Mouse (Mus musculus) lung, embryonic 14.5 days (tissue): Measurements from ENCODE around the gene Atl1. TPM values are rescaled to one million over a fixed set of nuclear protein-coding genes. Genes with fewer than 3 reads are reported as not detected.

Experiments
- ATAC-seq: fragments of 200-750 bp; cut with Nextera tagmentation; 2 replicates; pipeline ENCODE4 v1.8.0; 2017; ENCODE audit warnings: mild to moderate bottlenecking, moderate TSS enrichment, moderate library complexity; ENCODE audit not compliant: insufficient read depth
- DNase-seq: peaks from one replicate; pipeline ENCODE4 v3.0.0-alpha.2; 2015
- H3K27ac ChIP-seq: fragments of 300-500 bp; sonication (generic); 2 replicates; pipeline ENCODE4 v1.5.1; 2014; ENCODE audit warnings: low read depth, mild to moderate bottlenecking, moderate library complexity
- H3K27me3 ChIP-seq: fragments of 300-500 bp; sonication (generic); 2 replicates; pipeline ENCODE4 v1.6.1; 2014; ENCODE audit warnings: low read length, control low read depth; ENCODE audit not compliant: insufficient read depth
- H3K36me3 ChIP-seq: fragments of 300-500 bp; sonication (generic); 2 replicates; pipeline ENCODE4 v1.6.1; 2014; ENCODE audit warnings: control low read depth; ENCODE audit not compliant: insufficient read depth
- H3K4me1 ChIP-seq: fragments of 300-500 bp; sonication (generic); 2 replicates; pipeline ENCODE4 v1.6.1; 2014; ENCODE audit warnings: antibody characterized with exemption, control low read depth; ENCODE audit not compliant: insufficient read depth
- H3K4me2 ChIP-seq: fragments of 300-500 bp; sonication (generic); 2 replicates; pipeline ENCODE4 v1.6.1; 2014; ENCODE audit warnings: mild to moderate bottlenecking
- H3K4me3 ChIP-seq: fragments of 300-500 bp; sonication (generic); 2 replicates; pipeline ENCODE4 v1.5.1; 2014; ENCODE audit warnings: low read depth, low read length
- H3K9ac ChIP-seq: fragments of 300-500 bp; sonication (generic); 2 replicates; pipeline ENCODE4 v1.6.1; 2014
- H3K9me3 ChIP-seq: fragments of 300-500 bp; sonication (generic); 2 replicates; pipeline ENCODE4 v1.6.1; 2016; ENCODE audit warnings: low read depth, low read length, control low read depth
- CTCF ChIP-seq: IDR thresholded peaks from 2 replicates; pipeline ENCODE4 v1.5.1; 2016; ENCODE audit warnings: antibody characterized with exemption, low read depth
- WGBS: fragments of 180-500 bp; shearing (Covaris S2); extraction: QIAGEN DNeasy Blood & Tissue Kit; methylation state at CpG from one replicate; pipeline ENCODE4 v1.1.7; 2014; 5-methylcytosine and 5-hydroxymethylcytosine counted together
- polyA plus RNA-seq: library from polyadenylated mRNA; unstranded; fragments of >200 nt; fragmentation: Nextera tagmentation; extraction: Ambion mirVana; gene quantifications from 2 replicates; pipeline ENCODE4 v1.2.1, GENCODE M21; 2014

Atl1 gene
- polyA plus RNA-seq, 1 experiment from 2014 or later = 3.2 TPM

DNA sequence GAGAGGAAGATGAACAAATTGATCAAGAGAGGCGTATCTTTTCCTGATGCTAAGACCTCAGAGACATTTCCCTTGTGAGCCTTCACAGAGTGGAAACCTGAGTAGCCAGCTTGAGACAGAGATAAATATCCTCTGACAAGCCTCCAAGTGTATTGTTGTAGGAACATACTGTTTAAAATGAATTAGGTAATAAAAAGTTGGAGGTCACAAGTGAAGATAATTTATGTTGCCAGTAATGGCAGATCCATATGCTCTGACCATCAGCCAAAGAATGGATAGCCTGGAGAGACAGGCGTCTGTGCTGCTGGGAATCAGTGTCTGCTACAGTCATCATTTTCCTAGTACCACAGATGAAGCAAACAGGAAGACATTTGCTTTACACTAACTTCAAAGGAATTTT is 2.6 kb downstream of the Atl1 start:
- H3K36me3 ChIP-seq = no peaks in the 10 kb centered on the region
- H3K27me3 ChIP-seq = no peaks in the 10 kb centered on the region
- WGBS = 32% methylated on average over 2 of the region's 2 CpGs
- no peak for TF ChIP-seq CTCF
- H3K4me1 ChIP-seq = no peaks in the 10 kb centered on the region; the same call in 1 of the 2 replicates
- H3K9me3 ChIP-seq = no peaks in the 10 kb centered on the region
- H3K4me3 ChIP-seq = no peak overlapping the region
- H3K27ac ChIP-seq = peak overlapping the region; percentile 36; the same call in 1 of the 2 replicates
- peak; percentile 33 for DNase-seq
- no peak for ATAC-seq
- H3K4me2 ChIP-seq = no peak overlapping the region
- H3K9ac ChIP-seq = no peak overlapping the region

DNA sequence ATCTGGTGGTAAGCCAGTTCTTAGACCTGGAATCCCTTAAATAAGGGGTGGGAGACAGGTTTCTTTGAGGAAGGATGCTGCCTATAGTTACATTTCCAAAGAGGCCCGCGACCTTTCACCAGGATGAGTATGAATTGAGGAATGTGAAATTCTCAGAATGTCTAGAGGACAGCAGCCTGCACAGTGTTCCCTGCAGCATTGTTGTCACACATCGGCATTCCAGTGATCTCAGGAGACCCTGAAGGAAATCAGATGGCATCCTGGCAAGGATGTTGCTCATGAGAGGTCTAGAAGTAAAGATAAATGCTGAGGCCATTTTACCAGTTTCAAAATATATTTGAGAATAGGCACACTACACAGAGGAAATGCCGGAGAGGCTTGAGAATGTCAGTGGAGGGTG is 5.7 kb downstream of the Atl1 start:
- no peak overlapping the region for H3K9ac ChIP-seq
- H3K36me3 ChIP-seq = no peaks in the 10 kb centered on the region
- no peaks in the 10 kb centered on the region for H3K4me1 ChIP-seq
- 79% methylated on average over 4 of the region's 4 CpGs for WGBS
- ATAC-seq (no peak), DNase-seq (no peak)
- no peak overlapping the region for H3K4me3 ChIP-seq
- no peaks in the 10 kb centered on the region for H3K9me3 ChIP-seq
- no peak overlapping the region for H3K27ac ChIP-seq
- H3K27me3 ChIP-seq = no peaks in the 10 kb centered on the region
- no peak for TF ChIP-seq CTCF
- no peak overlapping the region for H3K4me2 ChIP-seq

DNA sequence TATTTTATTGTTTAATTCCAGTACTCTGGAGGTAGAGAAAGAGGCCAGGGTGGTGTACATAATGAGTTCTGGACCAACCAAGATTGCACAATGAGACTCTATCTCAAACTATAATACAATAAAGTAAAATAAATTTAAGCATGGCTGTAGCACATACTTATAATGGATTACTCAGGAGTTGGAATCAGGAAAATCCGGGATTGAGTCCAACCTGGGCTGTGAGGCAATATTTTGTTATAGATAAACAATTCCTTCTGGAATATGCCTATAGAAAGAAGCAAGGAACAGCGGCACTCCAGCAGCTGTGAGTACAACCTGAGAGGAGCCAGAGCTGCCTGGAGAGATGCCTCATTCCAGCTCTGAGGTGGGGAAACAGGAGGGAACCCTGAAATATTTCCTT is 12.6 kb downstream of the Atl1 start:
- ATAC-seq (no peak), DNase-seq (no peak)
- Histone ChIP-seq H3K4me1 (peaks cover 4% of the 10 kb centered on the region; the same call in 1 of the 2 replicates), H3K27ac (no peak overlapping the region), H3K4me3 (no peak overlapping the region), H3K9ac (no peak overlapping the region), H3K36me3 (no peaks in the 10 kb centered on the region), H3K27me3 (0 out of 2 replicates have a peak, but pooled peaks cover 5% of the 10 kb centered on the region), H3K4me2 (no peak overlapping the region), H3K9me3 (no peaks in the 10 kb centered on the region)
- TF ChIP-seq CTCF = no peak
- WGBS = 50% methylated on average over 2 of the region's 2 CpGs

DNA sequence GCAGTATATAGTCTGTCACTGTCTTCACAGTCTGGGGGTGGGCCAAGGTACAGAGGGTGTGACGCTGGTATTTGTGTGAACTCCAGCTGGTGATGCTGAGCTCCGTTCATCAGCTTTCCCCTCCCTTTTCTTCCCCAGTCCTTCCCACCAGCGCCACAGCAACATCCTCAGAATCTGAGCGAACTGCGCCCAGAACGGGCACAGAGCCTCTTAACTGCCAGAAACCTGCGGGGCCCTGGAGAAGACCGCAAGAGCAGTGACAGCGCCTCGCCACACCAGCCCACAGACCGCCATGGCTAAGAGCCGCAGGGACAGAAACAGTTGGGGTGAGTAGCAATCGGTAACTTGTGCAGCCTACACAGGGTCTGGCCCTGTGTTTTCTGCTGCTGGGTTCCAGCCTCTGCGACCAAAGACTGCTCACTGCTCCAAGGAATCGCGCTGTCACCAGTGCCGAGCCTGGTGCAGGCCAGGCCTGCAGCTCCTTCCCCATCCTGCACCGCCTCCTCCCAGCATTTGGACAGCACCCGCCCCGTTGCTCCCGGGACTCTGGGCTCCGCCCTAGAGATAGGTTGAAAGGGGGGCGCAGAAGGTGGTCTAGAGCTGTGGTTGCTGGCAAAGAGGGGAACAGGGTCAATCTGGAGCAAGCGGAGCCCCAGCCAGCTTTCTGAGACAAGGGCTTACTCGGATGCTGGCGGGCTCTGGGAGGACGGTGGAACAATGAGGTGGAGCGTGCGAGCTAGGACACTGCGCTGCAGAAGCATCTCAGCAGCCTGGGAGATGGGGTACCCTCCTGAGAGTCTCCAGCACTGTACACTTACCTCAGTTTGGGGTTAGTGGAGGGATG is 15.5 kb downstream of the Atl1 start:
- H3K27ac ChIP-seq = no peak overlapping the region
- no peaks in the 10 kb centered on the region for H3K36me3 ChIP-seq
- DNase-seq (peak; percentile 66), ATAC-seq (peak; percentile 82)
- no peaks in the 10 kb centered on the region for H3K9me3 ChIP-seq
- 0 out of 2 replicates have a peak, but pooled peaks cover 5% of the 10 kb centered on the region for H3K27me3 ChIP-seq
- no peak overlapping the region; the same call in 1 of the 2 replicates for H3K9ac ChIP-seq
- H3K4me1 ChIP-seq = peaks cover 4% of the 10 kb centered on the region; the same call in 1 of the 2 replicates
- 5% methylated on average over 30 of the region's 30 CpGs for whole genome bisulfite sequencing
- TF ChIP-seq CTCF = no peak
- H3K4me2 ChIP-seq = peak overlapping the region; percentile 62
- H3K4me3 ChIP-seq = peak overlapping the region; percentile 27

DNA sequence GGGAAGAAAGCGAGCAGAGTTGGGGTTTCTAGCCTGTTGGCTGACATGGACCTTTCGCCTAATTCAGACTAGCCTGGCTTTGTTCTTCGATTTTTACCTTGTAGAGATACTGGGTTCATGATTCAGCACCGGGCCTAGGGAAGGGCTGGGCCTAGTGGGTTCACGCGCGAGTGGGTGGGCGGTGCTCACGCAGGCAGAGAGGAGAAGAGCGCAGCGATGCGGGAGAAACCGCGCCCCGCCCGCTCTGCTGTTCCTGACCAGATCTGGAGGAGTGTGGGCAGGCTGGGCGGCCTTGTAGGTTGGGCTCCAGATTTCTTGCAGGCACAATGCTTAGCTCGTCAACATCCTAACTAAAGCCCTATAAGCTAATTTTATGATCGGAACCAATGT is 16.1 kb downstream of the Atl1 start:
- peak overlapping the region; percentile 27 for H3K4me3 ChIP-seq
- 0 out of 2 replicates have a peak, but pooled peaks cover 5% of the 10 kb centered on the region for H3K27me3 ChIP-seq
- H3K9ac ChIP-seq = no peak overlapping the region
- 33% methylated on average over 19 of the region's 19 CpGs for WGBS
- H3K36me3 ChIP-seq = no peaks in the 10 kb centered on the region
- DNase-seq = no peak
- H3K4me2 ChIP-seq = peak overlapping the region; percentile 62
- H3K9me3 ChIP-seq = no peaks in the 10 kb centered on the region
- H3K4me1 ChIP-seq = peaks cover 4% of the 10 kb centered on the region; the same call in 1 of the 2 replicates
- no peak for TF ChIP-seq CTCF
- ATAC-seq = no peak
- H3K27ac ChIP-seq = no peak overlapping the region

DNA sequence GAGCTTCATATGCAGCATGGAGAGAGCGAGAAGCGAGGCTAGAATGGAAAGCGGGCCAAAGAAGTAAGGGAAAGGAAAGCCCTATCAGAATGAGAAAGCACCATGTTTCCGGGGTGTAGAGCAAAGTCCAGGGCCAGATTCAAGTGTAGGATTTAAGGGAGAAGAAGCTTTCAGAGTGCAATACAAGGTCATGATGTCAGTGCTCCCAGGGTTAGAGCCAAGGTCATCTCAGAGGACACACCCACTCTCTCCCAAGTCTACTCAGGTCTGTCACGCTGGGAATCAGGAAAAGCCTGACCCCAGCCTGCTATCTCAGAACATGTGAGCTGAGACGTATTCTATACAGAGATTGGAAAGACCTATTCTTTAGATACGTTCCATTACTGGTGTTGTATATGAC is 19.5 kb downstream of the Atl1 start:
- no peak for DNase-seq

DNA sequence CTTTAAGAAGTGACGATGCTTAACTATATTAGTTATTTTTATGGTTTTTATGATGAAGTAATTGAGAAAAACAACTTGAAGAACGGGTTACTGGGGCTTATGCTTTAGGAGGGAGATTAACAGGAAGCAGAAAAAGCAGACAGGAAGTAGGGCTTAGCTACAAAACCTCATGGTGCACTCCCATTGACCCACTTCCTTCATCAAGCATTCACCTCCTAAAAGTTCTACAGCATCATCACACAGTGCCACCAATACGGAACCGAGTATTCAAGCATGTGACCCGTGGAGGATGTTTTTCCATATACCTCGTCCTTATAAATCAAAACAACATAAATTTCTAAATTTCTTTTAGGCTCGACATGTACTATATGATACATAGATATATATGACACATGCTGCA is 20.3 kb downstream of the Atl1 start:
- no peaks in the 10 kb centered on the region for H3K36me3 ChIP-seq
- no peak for ATAC-seq
- WGBS = 82% methylated on average over 7 of the region's 7 CpGs

More for the DNA sequence above, 19.5 kb downstream of the Atl1 start:
- H3K36me3 ChIP-seq = no peaks in the 10 kb centered on the region
- TF ChIP-seq CTCF = no peak
- H3K4me2 ChIP-seq = no peak overlapping the region
- H3K4me3 ChIP-seq = no peak overlapping the region
- no peak overlapping the region for H3K27ac ChIP-seq
- H3K4me1 ChIP-seq = peaks cover 4% of the 10 kb centered on the region; the same call in 1 of the 2 replicates
- ATAC-seq = no peak
- H3K27me3 ChIP-seq = 0 out of 2 replicates have a peak, but pooled peaks cover 5% of the 10 kb centered on the region
- WGBS = 77% methylated on average over 7 of the region's 7 CpGs
- no peak overlapping the region for H3K9ac ChIP-seq
- no peaks in the 10 kb centered on the region for H3K9me3 ChIP-seq

More for the DNA sequence above, 20.3 kb downstream of the Atl1 start:
- H3K9me3 ChIP-seq = no peaks in the 10 kb centered on the region
- H3K27ac ChIP-seq = no peak overlapping the region
- DNase-seq = no peak
- H3K27me3 ChIP-seq = 0 out of 2 replicates have a peak, but pooled peaks cover 5% of the 10 kb centered on the region
- H3K4me3 ChIP-seq = no peak overlapping the region
- H3K9ac ChIP-seq = no peak overlapping the region
- peaks cover 4% of the 10 kb centered on the region; the same call in 1 of the 2 replicates for H3K4me1 ChIP-seq
- no peak for TF ChIP-seq CTCF
- no peak overlapping the region for H3K4me2 ChIP-seq
